Mouse (Mus musculus): ENCODE results near the gene Adcy9.

GRCm38 (mm10) chr16:4412298-4412697 lies 8.0 kb downstream of the Adcy9 start:
- TF ChIP-seq POLR2A (IDR thresholded peaks at IDR 0.05; ENCODE audit: low read depth, low read length) = no peak
- no peak for TF ChIP-seq CTCF (conservative IDR thresholded peaks at IDR 0.05; ENCODE audit: insufficient read depth, insufficient read length, low read depth, low read length)

Data from kidney, adult 2 months (tissue).